Mouse (Mus musculus): ENCODE measurements at regions not wholly inside any gene's neighbourhood (a gene's known extent, or its start where the extent isn't known, plus 50 kb on each side); places are given as distances from the start of the nearest gene placed in this dataset.

DNA sequence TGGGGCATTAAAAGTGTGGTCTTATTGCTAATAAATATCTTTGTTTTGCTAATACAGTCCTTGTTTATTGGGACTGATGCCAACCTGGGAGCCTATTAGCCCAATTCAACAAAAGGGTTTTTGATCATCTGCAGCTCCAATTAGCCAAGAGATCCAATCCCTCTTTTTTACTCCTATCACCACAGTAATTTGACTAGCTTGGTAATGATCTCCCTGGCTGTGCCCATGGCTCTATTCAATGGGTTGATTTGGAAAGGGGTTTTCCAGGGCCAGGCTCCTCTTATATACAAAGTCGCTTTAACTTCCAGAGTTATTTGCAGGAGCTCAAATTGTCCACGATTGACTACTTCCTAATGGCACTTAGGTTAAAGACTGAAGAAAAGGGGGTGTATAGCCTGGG lies 145.1 kb upstream of the Adra1b start:
- no peak for DNase-seq

DNA sequence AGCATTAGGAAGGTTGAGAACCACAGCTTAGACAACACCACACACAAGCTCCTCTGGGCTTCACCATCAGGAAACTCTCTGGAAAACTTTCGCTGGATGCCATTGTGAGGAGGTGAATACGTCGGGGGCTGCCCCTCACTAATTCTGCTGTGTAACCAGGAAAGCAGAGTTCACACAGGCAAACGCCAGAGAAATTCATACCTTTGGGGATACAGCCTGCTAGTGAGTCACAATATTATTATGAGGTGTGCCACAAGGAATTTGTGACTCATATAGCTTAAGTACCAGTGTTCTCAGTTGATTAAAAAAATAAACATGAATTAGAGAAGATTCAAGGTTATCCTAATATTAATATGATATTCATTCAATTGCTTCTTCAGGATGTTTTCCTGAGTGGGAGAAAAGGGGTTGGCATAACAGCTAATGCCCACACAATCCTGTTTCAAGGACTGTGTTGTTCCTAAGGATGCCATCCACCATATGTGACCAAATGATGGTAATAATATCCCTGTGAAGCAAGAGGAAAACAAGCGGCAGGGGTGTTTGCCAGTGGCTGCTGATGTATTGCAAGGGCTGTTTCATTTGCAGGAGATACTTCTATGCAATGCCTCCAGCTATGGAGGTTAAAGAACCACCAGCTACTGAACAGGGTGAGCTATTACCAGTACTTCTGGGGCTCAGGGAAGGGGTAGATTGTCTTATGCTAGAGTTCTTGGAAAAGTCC lies 148.4 kb upstream of the Adra1b start:
- no peak for DNase-seq

- no peak for DNase-seq
Measured at GRCm38 (mm10) chr11:44052481-44052880, 151.5 kb upstream of the Adra1b start.

- DNase-seq: no peak
Measured at GRCm38 (mm10) chr11:44062446-44062845, 161.4 kb upstream of the Adra1b start.

DNA sequence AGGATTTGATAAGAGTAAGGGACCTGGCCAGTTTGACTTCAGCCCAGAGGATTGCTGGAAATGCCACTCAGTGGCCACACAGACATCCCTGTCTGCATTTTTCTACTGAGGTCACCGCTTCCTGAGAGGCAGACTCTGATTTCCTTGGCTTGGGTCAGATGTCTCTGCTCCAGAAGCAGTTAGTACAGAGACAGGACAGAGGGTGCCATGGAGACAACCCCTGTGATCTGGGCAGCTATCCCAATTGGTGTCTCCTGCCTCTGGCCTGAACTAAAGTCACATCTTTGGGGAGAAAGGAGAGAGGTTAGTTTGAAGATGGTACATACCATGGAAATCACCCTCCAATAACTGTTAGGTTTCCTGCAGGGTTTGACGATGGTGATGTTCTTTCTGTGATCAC lies 165.2 kb upstream of the Adra1b start:
- DNase-seq: no peak

DNA sequence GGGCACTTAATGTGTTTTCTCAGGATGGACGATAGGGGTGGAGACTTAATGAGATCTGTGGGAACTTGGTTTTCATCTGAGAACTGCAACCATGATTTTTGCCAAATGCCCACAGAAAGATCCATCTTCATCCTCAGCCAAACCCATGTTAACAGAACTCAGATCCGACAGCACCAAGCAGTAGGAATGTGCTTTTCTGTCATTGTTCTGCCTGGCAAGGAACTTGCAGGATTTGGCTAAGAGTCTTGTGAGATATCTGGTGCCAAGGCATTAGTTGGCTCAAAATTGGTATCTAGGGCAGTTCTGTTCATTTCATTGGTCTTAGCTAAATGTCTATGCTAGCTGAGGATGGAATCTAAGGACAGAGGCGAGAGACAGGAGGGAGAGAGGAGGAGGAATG lies 182.7 kb upstream of the Adra1b start:
- DNase-seq: no peak

DNA sequence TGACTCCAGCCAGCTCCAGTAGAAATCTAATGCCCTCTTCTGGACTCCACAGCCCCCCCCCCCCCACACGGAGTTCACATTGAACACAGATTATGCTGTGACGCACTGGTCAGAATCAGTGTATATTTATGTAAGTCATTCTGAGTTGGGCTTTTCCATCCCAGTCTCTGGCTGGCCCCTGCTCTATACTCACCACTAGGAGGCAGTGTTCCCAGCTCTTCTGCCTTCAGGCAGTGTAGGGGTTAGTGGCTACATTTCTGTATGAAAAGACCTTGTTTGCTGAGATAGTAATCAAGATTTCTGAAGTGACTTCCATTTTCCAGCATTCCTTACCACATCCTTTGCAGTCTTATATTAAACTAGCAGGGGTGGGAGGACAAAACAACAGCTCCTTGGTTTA lies 185.9 kb upstream of the Adra1b start:
- DNase-seq: peak in 1 of 2 experiments; percentile 7

GRCm38 (mm10) chr11:44089514-44089913 lies 188.5 kb upstream of the Adra1b start:
- DNase-seq: no peak

DNA sequence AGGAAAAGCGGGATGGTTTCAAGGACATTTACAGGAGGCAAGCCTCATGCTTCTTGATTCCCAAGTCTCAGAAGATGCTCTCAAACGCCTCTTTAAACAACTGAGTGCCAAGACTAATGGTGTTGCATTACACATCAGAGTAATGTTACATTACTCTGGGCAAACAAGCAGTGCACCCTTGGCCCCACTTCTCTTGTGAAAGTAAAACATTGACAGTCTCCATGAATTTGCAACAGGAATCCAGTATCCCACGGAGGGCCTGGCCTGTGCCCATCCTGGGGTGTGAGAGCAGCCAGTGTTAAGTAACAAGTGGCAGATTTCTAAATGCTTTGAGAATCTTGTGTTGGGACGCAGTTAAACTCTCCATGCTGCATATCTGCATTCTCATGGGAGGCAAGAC lies 194.3 kb upstream of the Adra1b start:
- DNase-seq: no peak

DNA sequence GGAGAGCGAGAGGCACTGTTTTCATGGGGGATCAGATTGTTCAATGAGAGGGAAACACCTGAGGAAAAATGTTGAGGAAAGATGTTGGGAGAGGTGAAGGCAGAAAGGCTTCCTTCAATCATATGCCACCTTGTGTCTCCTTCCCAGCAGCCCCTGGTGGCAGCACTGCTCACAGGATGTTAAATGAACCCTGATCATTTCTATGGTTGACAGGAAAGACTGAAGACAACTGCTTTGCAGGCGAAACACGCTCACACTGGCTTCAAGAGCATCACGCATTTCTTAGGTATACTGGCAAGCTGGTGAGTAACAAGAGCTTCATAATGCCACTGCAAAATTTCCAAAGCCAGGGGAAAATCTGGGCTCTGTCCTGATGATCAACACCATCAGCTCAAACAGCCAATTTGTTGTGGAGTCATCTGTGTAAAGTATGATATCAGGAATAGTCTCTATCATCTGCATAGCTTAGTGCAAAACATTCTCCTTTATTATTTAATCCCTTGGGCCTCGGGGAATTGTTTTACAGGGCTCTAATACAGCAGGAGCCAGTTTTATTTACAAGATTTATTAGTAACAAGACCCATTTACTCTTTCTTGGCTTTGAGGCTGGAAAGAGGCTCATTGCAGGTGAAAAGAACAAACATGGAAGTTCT lies 202.3 kb upstream of the Adra1b start:
- DNase-seq: no peak

GRCm38 (mm10) chr11:44103841-44104191 lies 202.8 kb upstream of the Adra1b start:
- no peak for DNase-seq

GRCm38 (mm10) chr11:44106231-44106630 lies 205.2 kb upstream of the Adra1b start:
- DNase-seq: no peak

GRCm38 (mm10) chr11:44111525-44111924 lies 210.5 kb upstream of the Adra1b start:
- DNase-seq: no peak

DNA sequence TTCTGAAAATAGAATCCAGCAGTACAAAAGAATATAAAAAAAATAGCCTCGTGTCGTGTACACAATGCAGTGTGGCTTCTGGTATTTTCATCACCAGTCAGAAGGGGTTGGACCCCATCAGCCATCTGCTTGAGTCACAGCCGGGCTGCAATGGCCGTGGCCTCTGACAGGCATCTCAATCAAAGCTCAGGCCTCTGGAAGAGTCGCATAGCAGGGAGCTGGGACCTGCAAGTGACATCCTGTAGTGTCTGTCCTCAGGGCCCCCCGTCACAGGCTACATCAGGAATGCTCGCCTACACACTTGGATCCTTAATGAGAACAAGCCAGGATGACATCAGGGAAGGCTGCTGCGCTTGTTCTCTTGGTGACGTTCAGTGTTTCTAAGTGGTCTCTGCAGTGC lies 226.1 kb upstream of the Adra1b start:
- no peak for DNase-seq

DNA sequence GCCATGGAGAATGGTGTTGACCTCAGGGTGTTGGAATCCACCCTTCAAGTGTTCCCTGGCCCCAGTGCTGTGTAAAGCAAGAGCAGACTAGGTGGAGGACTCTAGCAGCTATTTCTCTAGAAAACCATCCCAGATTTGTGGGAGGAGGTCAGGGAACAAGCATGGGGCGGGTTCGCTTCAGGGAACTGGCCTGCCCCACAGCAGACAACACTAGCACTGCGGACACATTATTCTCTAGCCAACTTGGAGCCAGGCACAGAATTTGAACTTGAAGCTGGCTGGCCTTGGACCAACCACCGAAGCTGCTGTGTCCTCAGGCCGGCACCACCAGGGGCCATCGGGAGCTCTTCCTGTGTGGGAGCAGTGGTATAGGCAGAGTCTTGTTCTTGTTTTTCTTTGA lies 227.5 kb upstream of the Adra1b start:
- no peak for DNase-seq

DNA sequence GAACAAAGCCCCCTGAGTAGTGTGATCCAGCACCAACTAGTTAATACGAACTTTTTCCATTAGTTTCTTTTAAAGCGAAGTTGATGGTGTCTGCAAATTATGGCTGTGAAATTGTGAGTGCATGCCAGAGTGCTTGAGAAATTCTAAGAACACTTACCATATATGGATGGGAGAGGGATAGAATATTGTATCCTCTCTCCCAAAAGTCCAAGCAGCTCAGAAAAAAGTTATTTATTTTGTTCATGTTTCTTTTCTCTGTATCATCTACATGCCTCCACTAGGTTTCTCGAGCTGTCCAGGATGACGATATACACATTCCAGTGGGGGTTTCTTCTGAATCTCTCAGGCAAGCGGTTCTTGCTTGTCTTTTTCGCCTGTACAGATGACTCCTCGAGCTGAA lies 232.2 kb upstream of the Adra1b start:
- DNase-seq: no peak

DNA sequence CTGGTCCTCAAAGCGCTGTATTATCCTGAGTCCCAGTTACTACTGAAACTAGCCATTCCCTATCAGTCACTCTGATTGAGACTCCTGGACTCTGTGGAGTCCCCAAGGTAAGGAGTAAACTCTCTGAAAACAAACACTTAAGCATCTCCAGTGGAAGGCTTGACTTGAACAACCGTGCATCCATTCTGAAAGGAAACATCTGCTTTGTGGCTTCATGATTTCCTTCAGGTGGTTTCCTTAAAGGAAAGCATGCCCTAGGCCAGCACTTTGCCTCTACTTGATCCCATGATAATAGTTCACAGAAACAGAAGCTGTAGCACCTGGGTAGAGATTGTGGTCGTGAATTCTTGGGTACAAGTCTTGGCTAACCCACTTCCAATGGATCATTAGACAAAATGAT lies 235.0 kb upstream of the Adra1b start:
- no peak for DNase-seq

GRCm38 (mm10) chr11:44142996-44143395 lies 242.0 kb upstream of the Adra1b start:
- no peak for DNase-seq

DNA sequence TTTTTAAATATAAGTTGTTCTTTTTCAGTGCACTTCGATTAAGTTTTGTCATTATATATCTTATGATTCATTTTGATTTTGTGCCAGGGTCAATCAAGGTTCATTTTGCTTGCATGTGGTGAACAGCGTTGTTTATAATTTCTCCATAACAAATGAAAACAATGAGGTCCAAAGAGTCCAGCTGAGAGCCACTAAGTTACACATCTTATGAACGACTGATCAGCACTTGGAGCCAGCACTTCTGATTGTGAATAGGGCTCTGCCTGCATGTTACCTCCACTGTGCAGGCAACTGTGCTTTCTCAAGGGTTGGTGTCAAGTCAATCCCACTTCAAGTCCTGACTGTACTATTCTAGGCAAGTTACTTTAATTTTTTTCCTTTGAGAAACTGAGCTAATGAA lies 243.5 kb upstream of the Adra1b start:
- DNase-seq: no peak

GRCm38 (mm10) chr11:44146419-44146818 lies 245.4 kb upstream of the Adra1b start:
- no peak for DNase-seq

GRCm38 (mm10) chr11:44153576-44153975 lies 246.3 kb upstream of the Il12b start:
- DNase-seq: no peak

GRCm38 (mm10) chr11:44155591-44155990 lies 244.3 kb upstream of the Il12b start:
- no peak for DNase-seq

DNA sequence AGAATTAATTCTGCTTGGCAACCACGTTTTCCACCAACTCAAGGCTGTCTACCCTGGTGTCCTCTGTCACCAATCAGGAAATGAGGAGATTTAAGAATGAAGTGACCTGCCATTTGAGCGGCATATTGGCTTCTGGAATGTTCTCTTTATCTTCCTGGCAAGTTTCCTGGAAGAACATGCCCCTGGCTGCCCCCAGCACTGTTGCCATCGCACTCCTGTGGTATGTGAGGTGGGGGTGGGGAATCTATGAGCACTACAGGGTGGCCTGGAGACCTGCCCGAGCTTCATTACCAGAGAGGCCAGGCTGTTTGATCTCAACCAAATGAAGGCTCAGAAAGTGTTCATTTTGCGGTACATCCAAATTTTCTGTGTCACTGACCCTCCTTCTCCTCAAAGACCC lies 243.8 kb upstream of the Il12b start:
- no peak for DNase-seq

DNA sequence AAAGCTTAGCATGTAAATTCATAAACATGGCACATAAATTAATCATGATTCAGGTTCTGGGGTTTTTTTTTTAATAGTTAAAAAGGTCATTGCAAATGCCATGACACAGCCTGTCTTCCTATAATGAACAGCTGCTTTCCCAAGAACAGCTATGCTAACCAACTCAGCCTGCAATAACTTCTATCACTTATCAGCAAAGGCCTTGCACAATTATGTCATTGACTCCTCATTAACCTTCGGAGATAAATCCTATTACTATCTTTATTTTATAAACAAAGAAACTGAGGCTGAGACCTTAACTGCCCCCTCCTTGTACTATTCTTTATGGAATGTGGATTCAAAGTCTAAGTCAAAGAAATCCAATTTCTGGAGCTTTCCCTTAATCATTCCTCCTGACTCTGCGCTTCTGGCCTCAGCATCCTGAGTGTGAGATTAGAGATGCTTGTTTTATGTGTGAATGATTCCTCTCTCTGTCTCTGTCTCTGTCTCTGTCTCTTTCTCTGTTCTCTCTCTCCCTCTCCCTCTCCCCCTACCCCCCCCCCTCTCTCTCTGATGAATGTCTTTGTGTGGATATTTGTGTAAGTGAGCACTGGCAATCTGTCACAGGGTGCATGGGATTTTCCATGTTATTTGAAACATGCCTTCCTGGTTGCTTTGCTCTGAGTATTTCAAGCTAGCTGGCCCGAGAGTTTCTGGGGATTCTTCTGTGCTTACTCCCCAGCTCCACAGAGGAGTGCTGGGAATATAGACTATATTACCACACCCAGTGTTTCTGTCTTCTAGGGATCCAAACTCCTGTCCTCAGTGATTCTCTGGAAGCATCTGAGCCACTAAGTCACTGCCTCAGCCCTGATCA lies 243.1 kb upstream of the Il12b start:
- DNase-seq: no peak

All from spleen, adult 18-20 months (tissue).